Mouse (Mus musculus) mesoderm, embryonic 11.5 days (tissue): Measurements from ENCODE around the gene Pkib.

Experiments
- DNase-seq: peaks from one replicate; pipeline ENCODE4 v3.0.0-alpha.2; 2012; ENCODE audit warnings: low read depth, low spot score

The Pkib gene

GRCm38 (mm10) chr10:57740733-57741132 lies 109.0 kb downstream of the Pkib start:
- DNase-seq, result no peak

- DNase-seq, result no peak
Observed at GRCm38 (mm10) chr10:57741351-57741750, 109.6 kb downstream of the Pkib start.

GRCm38 (mm10) chr10:57743045-57743444 lies 111.3 kb downstream of the Pkib start:
- DNase-seq, result no peak

- DNase-seq, result peak; percentile 85
Observed at GRCm38 (mm10) chr10:57743606-57744016, 111.8 kb downstream of the Pkib start.

GRCm38 (mm10) chr10:57744128-57744765 lies 112.5 kb downstream of the Pkib start:
- DNase-seq, result no peak

GRCm38 (mm10) chr10:57745452-57745851 lies 113.7 kb downstream of the Pkib start:
- no peak for DNase-seq

GRCm38 (mm10) chr10:57747127-57747526 lies 115.3 kb downstream of the Pkib start:
- no peak for DNase-seq

- DNase-seq, result no peak
Observed at GRCm38 (mm10) chr10:57753343-57753742, 121.6 kb downstream of the Pkib start.

GRCm38 (mm10) chr10:57755201-57755736 lies 123.5 kb downstream of the Pkib start:
- no peak for DNase-seq

- no peak for DNase-seq
Observed at GRCm38 (mm10) chr10:57758999-57759398, 127.2 kb downstream of the Pkib start.

- DNase-seq, result no peak
Observed at GRCm38 (mm10) chr10:57760694-57761093, 128.9 kb downstream of the Pkib start.

- no peak for DNase-seq
Observed at GRCm38 (mm10) chr10:57763044-57763443, 131.3 kb downstream of the Pkib start.

- no peak for DNase-seq
Observed at GRCm38 (mm10) chr10:57783289-57784130, 151.7 kb downstream of the Pkib start.

GRCm38 (mm10) chr10:57784131-57784875 lies 152.5 kb downstream of the Pkib start:
- DNase-seq, result peak; percentile 82

GRCm38 (mm10) chr10:57784876-57785150 lies 153.0 kb downstream of the Pkib start, which contains the start of gene Fabp7:
Gene Fabp7, plus strand, starts transcription at chr10:57784881.
- no peak for DNase-seq

GRCm38 (mm10) chr10:57785552-57785951 lies 153.8 kb downstream of the Pkib start:
- DNase-seq, result no peak
